Mouse (Mus musculus) common myeloid progenitor, adult 5-6 weeks (primary cell): ENCODE data around the gene Clec4g. TPM values are rescaled to one million over a fixed set of nuclear protein-coding genes. Genes with fewer than 3 reads are reported as not detected.

ENCODE experiments used
- ATAC-seq: replicated peaks from 2 replicates; pipeline ENCODE4 v1.8.0; 2016; ENCODE audit warnings: low read depth, mild to moderate bottlenecking, moderate TSS enrichment, inconsistent platforms; ENCODE audit not compliant: poor library complexity, severe bottlenecking
- total RNA-seq: library from RNA; stranded (forward); fragments of 200-1000, 187-1606 nt; gene quantifications from 2 replicates; pipeline ENCODE4 v1.2.3, GENCODE M21; 2017

Gene Clec4g
- total RNA-seq, 1 experiment from 2014 or later: not detected

DNA sequence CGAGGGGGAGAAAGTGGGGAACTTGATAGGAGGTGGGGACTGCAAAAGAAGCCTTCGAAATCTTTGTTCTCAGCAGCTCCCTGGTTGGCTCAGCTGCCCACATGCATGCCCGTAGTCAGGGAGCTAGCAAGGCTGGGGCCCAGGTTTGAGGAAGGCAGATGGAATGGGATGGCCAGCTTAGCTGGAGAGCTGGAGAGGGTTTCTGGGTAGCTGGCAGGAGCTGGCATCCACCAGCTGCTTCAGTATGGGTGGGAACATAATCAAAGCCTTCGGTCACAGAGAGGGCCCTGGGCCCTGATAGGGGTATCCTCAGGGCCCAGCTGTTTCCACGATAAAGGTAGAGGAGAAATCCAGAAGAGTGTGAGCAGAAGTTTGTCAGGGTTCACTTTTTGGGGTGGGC is 38.0 kb downstream of the Clec4g start:
- ATAC-seq: no peak

GRCm38 (mm10) chr8:3679656-3680055 is 40.8 kb downstream of the Clec4g start:
- ATAC-seq: no peak

GRCm38 (mm10) chr8:3679236-3679635 is 41.2 kb downstream of the Clec4g start:
- ATAC-seq: no peak

DNA sequence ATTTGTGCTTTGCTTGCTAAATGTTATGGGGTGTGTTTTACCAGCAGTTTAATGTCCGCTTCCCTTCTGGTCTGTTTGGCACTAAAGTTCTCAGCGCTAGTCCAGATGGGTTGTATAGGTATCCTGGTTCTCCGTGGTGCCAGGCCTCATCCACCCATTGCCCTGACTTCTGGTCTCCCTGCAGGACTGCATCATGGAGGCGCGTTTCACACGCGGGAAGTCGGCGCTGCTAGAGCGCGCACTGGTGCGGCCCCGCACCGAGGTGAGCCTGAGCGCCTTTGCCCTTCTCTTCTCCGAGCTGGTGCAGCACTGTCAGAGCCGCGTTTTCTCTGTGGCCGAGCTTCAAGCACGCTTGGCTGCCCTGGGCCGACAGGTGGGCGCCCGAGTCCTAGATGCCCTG is 41.6 kb downstream of the Clec4g start:
- no peak for ATAC-seq

DNA sequence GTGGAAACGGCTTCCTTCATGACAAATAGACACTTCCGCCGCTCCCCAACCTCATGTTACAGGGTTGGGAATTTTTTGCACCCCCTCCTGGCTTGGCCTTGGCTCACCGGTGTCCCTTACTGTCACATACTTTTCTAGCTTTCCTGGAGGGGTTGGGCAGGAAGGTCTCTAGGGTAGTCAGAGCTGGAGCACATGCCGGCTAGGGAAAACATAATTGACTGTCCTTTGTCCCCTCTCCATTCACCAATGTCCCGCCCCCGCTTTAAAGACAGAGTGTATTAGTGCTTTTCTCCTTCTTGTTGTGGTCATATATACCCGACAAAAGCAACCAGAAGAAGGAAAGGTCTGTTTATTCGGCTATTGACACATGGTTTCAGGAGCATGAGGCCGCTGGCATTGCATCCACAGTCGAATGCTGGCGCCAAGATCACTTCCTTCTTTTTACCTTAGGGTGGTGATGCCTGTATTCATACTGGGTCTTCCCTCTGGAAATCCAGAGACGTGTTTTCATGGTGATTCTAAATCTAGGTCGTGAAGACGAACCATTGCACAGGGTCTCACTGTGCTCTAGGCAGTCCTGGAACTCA is 43.4 kb downstream of the Clec4g start:
- peak; percentile 39 for ATAC-seq

DNA sequence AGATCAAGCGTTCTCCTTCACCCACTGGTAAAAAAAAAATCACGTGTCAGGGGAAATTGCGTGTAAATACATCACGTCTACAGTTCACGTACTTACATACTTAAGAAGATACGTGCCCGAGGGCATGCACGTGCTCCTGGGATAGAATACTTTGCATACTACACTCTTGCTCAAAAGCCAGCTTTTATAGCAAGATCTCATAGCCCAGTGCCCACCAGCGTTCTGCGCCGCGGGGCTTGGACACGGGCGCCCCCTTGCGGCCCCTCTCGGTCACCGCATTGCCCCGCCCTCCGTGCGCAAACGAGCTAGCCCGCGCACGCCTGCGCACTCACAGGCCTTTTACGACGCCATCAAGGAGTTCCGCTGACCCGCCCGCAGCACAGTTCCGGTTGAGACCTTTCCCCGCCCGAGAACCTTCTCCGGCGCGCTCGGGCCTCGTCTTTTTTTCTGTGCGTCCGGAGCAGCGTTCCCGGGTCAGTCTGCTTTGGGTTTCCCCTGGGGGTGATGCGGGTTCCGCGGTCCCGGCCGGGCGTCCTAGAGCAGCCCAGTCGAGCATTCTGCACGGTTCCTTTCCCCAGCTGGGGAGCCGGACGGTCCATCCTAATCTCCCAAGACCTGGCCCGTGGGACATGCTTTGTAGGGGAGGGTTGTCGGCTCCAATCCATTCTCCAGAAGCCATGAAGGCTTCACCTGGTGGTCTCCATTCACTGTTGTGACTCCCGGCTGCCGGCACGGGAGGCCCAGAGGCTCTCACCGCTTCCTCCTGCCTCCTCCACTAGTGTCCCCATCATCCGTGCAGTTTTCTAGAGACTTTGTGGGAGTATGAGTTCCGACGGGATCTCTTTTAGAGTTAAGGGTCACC is 44.1 kb downstream of the Clec4g start, which contains the start of gene Trappc5:
Gene Trappc5, plus strand, starts transcription at position 169 of the 862 bp plus-strand sequence.
- ATAC-seq: peak; percentile 74

DNA sequence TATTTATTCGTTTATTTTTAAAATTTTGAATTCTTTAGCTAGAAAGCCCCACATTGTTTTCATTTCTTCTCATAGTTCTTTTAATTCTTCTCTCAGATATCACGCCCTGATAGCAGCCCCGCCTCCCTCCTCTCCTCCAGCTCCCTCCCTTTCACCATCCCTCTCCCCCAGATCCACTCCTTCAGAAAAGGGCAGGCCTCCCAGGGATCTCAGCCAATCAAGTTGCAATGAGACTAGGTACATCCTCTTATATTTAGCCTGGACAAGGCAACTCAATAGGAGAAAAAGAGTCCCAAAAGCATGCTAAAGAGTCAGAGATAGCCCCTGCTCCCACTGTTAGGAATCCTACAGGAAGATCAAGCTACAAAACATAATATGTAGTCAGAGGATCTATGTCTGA is 45.8 kb downstream of the Clec4g start:
- ATAC-seq: no peak

- ATAC-seq: peak; percentile 70
Measured at GRCm38 (mm10) chr8:3671980-3672491, 48.4 kb downstream of the Clec4g start, which contains the start of gene Fcor. Fcor (minus strand) TSS chr8:3672362.

DNA sequence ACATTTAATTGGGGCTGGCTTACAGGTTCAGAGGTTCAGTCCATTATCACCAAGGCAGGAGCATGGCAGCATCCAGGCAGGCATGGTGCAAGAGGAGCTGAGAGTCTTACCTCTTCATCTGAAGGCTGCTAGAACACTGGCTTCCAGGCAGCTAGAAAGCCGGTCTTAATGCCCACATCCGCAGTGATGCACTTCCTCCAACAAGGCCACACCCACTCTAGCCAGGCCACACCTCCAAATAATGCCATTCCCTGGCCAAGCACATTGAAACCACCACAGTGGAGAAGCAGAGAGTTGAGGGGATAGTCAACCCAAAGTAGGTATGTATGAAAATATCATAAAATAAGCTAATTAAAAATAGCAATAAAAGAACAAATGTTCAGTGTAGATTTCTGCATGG is 50.1 kb downstream of the Clec4g start:
- peak; percentile 50 for ATAC-seq

DNA sequence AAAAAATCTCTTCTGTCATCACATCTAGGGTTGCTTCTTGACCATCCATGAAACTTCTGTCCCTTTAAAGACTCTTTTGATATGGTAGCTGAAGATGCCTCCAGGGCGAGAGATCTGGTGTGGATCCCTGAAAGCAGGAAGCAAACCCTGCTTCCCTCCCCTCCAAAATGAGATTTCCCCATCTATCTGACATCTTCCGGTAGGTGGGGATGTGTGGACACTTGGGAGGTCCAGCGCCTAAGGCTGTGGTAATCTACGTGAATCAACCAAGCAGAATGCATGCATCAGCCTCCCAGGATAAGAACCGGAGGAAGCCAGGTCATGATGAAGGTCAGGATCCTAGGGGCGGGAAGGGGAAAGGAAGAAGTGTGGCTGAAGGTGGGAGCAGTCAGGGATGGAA is 54.9 kb downstream of the Clec4g start, which contains the start of gene Mcemp1:
Gene Mcemp1, plus strand, starts transcription at position 248 of the 400 bp plus-strand sequence.
- ATAC-seq: no peak

DNA sequence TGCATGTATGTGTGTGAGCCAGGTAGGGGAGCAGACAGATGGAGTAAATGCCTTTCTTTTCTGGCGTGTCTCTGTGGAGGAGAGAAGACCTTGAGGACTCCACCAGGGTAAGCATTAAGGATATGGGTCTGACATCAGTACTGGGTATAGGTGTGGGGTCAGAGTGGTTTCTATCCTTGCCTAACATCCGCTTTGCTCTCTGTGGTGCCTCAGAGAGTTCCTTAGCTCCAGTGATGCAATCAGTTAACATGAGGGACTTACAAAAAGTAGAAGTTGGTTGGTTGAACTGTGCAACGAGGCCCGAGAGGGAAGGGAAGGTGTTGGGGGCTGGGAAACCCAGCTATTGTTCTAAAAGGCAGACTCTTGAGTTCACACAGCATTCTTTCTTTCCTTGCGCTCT is 56.0 kb downstream of the Clec4g start:
- ATAC-seq: peak; percentile 90

DNA sequence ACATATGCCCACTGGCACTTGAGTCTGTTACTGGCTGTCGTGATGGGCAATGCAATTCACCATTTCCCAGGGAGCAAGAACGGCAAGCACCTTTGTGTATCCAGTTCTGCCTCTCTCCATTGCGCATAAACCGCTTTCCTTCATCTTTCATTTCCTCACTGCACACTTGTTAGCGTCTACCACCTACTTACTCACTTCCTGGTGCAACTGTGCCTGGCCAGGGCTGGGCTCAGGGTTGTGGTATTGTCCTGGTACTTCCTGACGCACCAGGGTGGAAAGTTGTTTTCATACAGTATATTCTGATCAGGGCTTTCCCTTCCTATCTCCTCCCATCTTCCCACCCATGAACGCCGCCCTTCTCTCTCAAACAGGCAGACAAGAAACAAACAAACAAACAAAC is 59.6 kb downstream of the Clec4g start:
- ATAC-seq: peak; percentile 71

Other genes starting within 250 kb of the Clec4g start
- gene Tex45, start 249.8 kb downstream of the Clec4g start, total RNA-seq: not detected in 2 replicates
- 6.2 and 8.3 TPM in 2 replicates for gene Zfp358, start 227.5 kb downstream of the Clec4g start, total RNA-seq
- gene Mcoln1, start 220.2 kb downstream of the Clec4g start, total RNA-seq: 26.1 and 28.9 TPM in 2 replicates
- gene Pnpla6, start 205.3 kb downstream of the Clec4g start, total RNA-seq: 16.1 and 21.8 TPM in 2 replicates
- 0.44 and 0.96 TPM in 2 replicates for gene C330021F23Rik, start 152.7 kb downstream of the Clec4g start, total RNA-seq
- gene Camsap3, start 133.4 kb downstream of the Clec4g start, total RNA-seq: 1.0 TPM in 2 replicates
- 53.4 and 54.3 TPM in 2 replicates for gene Xab2, start 99.3 kb downstream of the Clec4g start, total RNA-seq
- 162 and 251 TPM in 2 replicates for gene Pet100, start 99.1 kb downstream of the Clec4g start, total RNA-seq
- gene Pcp2, start 95.1 kb downstream of the Clec4g start, total RNA-seq: not detected in 2 replicates
- gene Stxbp2, start 89.7 kb downstream of the Clec4g start, total RNA-seq: 92.9 and 112 TPM in 2 replicates
- not detected in 2 replicates for gene Retn, start 64.9 kb downstream of the Clec4g start, total RNA-seq
- gene Mcemp1, start 54.9 kb downstream of the Clec4g start, total RNA-seq: 0.27 and 0.68 TPM in 2 replicates
- 0.87 and 1.4 TPM in 2 replicates for gene Fcor, start 48.3 kb downstream of the Clec4g start, total RNA-seq
- gene Trappc5, start 44.4 kb downstream of the Clec4g start, total RNA-seq: 34.9 and 42.9 TPM in 2 replicates
- not detected in 2 replicates for gene Fcer2a, start 26.5 kb downstream of the Clec4g start, total RNA-seq
- gene Cd209a, start 28.3 kb upstream of the Clec4g start, total RNA-seq: 0.27 and 1.2 TPM in 2 replicates
- gene Cd209e, start 133.7 kb upstream of the Clec4g start, total RNA-seq: not detected in 2 replicates
- not detected in 2 replicates for gene Cd209d, start 157.9 kb upstream of the Clec4g start, total RNA-seq
- not detected in 2 replicates for gene Cd209b, start 206.2 kb upstream of the Clec4g start, total RNA-seq
- 1.1 TPM in 1 of 2 replicates, not detected in the other for gene Cd209c, start 234.1 kb upstream of the Clec4g start, total RNA-seq